Mouse (Mus musculus) lung, embryonic 15.5 days (tissue): ENCODE results near the gene Zfp248. TPM values are rescaled to one million over a fixed set of nuclear protein-coding genes. Genes with fewer than 3 reads are reported as not detected.

Source experiments
- ATAC-seq: fragments of 200-750 bp; cut with Nextera tagmentation; 2 replicates; pipeline ENCODE4 v1.8.0; 2017; ENCODE audit warnings: moderate number of reproducible peaks, borderline replicate concordance; ENCODE audit not compliant: low FRiP score, low TSS enrichment; ENCODE audit errors: extremely low read depth
- H3K27ac ChIP-seq: fragments of 300-500 bp; sonication (generic); 2 replicates; pipeline ENCODE4 v1.5.1; 2015; ENCODE audit warnings: moderate library complexity, mild to moderate bottlenecking, inconsistent platforms
- H3K27me3 ChIP-seq: fragments of 300-500 bp; sonication (generic); 2 replicates; pipeline ENCODE4 v1.6.1; 2015; ENCODE audit warnings: inconsistent platforms
- H3K36me3 ChIP-seq: fragments of 300-500 bp; sonication (generic); 2 replicates; pipeline ENCODE4 v1.6.1; 2015; ENCODE audit warnings: inconsistent platforms
- H3K4me1 ChIP-seq: fragments of 300-500 bp; sonication (generic); 2 replicates; pipeline ENCODE4 v1.6.1; 2015; ENCODE audit warnings: inconsistent platforms
- H3K4me2 ChIP-seq: fragments of 300-500 bp; sonication (generic); 2 replicates; pipeline ENCODE4 v1.6.1; 2015; ENCODE audit warnings: inconsistent platforms, mild to moderate bottlenecking, moderate library complexity
- H3K4me3 ChIP-seq: fragments of 300-500 bp; sonication (generic); 2 replicates; pipeline ENCODE4 v1.5.1; 2015; ENCODE audit warnings: mild to moderate bottlenecking, inconsistent platforms
- H3K9ac ChIP-seq: fragments of 300-500 bp; sonication (generic); 2 replicates; pipeline ENCODE4 v1.6.1; 2015; ENCODE audit warnings: inconsistent platforms
- H3K9me3 ChIP-seq: fragments of 300-500 bp; sonication (generic); 2 replicates; pipeline ENCODE4 v1.6.1; 2016; ENCODE audit warnings: inconsistent platforms
- WGBS: fragments of 180-500 bp; shearing (Covaris S2); methylation state at CpG from one replicate; pipeline ENCODE4 v1.1.7; 2015; 5-methylcytosine and 5-hydroxymethylcytosine counted together
- polyA plus RNA-seq: library from polyadenylated mRNA; unstranded; fragments of >200 nt; fragmentation: Nextera tagmentation; extraction: Ambion mirVana; gene quantifications from 2 replicates; pipeline ENCODE4 v1.2.1, GENCODE M21; 2015

Zfp248 gene
- polyA plus RNA-seq = 6.7 and 7.6 TPM in 2 replicates

DNA sequence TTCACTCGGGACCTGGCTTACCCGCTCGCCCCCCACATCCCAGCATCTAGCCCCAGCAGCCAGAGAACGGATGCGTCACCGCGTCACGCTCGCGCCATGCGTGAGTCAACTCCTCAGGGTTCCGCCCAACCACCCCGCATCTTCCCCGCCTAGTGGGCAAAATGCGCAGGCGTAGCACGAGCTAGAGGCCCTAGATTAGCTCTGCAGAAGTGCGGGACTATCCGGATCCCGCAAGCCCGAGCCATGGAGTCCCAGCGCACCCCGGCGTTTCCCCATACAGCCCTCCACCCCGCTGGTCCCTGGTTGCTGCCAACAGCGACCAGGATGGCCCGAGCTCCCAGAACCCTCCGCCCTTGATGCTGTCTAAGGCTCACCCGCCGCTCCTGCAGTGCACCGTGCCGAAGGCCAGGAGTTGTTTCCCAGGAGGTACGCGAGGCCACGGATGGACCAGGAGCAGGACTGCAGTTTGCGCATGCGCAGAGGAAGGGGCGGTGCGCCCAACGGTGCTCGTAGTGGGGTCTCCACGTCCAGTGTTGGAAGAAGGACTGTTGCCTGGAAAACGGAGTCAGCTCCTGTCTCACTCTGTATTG is at the start of gene Zfp248:
Gene Zfp248, minus strand, starts transcription at position 487 of the 590 bp plus-strand sequence.
- H3K27ac ChIP-seq = peak within 1 kb of the TSS; percentile 96
- WGBS = under 1% methylated on average over 43 of the region's 43 CpGs
- H3K4me2 ChIP-seq = peak within 1 kb of the TSS; percentile 80
- peak within 1 kb of the TSS; percentile 82 for H3K4me3 ChIP-seq
- no peaks in the 10 kb centered on the region for H3K36me3 ChIP-seq
- no peaks in the 10 kb centered on the region for H3K9me3 ChIP-seq
- H3K4me1 ChIP-seq = peaks cover 12% of the 10 kb centered on the region
- ATAC-seq = peak; percentile 94
- no peaks in the 10 kb centered on the region for H3K27me3 ChIP-seq
- peak within 1 kb of the TSS; percentile 83 for H3K9ac ChIP-seq

DNA sequence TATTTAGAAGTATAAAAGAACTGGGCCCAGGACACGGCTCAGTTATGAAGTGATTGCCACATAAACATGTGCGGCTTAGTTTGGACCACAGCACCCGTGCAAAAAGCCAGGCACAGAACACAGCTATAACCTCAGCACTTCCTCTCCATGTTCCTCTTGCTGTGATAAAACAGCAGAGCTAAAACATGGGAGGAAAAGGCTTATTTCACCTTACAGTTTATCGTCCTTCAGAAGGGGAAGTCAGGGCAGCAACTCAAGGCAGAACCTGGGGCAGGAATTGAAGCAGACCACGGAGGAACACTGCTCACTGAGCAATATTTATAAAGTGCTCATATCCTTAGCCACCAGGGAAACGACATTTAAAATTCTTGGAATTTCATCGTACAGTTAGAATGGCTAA is 43.7 kb upstream of the Zfp248 start:
- Histone ChIP-seq H3K4me1 (no peaks in the 10 kb centered on the region), H3K9me3 (no peaks in the 10 kb centered on the region), H3K4me2 (no peak overlapping the region), H3K4me3 (no peak overlapping the region), H3K9ac (no peak overlapping the region), H3K27ac (no peak overlapping the region), H3K27me3 (no peaks in the 10 kb centered on the region), H3K36me3 (peaks cover 16% of the 10 kb centered on the region; the same call in 1 of the 2 replicates)
- 76% methylated on average over 7 of the region's 7 CpGs for WGBS
- no peak for ATAC-seq

DNA sequence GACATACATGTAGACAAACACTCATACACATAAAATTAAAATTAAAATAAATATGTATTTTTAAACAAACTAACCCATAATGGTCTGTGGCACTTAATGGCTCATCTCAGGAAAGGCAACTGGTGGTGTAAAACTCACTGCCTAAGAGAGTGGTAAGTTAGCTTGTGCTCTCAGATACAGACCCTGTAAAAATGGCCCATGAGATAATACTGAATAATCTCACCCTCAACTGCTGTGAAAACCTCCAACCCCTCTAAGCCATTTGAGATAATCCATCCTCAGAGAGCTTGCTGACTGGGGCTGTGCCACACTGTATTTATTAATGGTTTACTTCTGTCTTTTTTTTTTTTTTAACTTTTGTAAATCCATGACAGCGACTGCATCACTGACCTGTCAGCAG is 26.8 kb upstream of the Zfp248 start:
- Histone ChIP-seq H3K4me3 (no peak overlapping the region), H3K9ac (no peak overlapping the region), H3K36me3 (no peaks in the 10 kb centered on the region), H3K4me2 (no peak overlapping the region), H3K27ac (no peak overlapping the region), H3K4me1 (peaks cover 4% of the 10 kb centered on the region), H3K9me3 (no peaks in the 10 kb centered on the region), H3K27me3 (no peaks in the 10 kb centered on the region)
- no peak for ATAC-seq
- 79% methylated on average over 1 of the region's 1 CpGs for WGBS

DNA sequence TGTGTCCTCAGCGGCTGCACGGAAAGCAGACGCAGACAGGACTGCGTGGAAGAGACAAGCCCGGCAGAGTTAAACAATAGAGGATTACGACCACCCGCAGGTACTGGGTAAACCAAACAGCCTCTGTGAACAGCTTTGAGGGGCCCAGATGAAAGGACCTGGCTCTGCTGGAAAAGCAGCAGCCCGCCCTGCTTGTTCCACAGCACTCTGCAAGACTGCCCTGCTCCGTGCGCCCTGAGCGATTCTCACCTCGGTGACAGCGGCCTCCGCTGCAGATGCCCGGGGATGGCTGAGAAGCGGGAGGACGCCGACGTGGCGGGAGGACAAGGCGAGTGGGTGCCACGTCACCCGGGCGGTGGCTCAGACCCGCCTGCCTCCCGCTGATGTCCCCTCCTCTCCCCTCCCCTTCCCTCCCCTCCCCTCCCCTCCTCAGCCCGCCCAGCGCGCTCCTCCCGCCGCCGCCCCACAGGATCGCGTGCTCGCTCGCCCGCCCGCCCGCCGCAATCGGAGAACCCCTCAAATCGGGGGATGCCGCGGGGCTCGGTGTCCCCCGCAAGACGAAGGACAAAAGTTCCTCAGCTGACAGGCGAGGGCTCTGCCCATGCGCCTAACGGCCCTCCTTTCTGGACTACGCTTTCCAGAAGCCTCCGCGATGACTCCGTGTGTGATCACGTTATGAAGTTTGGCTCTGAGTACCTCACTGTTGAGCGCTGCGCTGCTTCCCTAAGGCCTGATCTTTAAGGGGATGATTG is 23.8 kb upstream of the Zfp248 start, which contains the start of gene Zfp9:
Gene Zfp9, minus strand, starts transcription at position 364 of the 752 bp plus-strand sequence.
- peak; percentile 91 for ATAC-seq
- Histone ChIP-seq H3K9ac (peak within 1 kb of the TSS; percentile 65), H3K27ac (peak within 1 kb of the TSS; percentile 88), H3K9me3 (no peaks in the 10 kb centered on the region), H3K4me2 (peak within 1 kb of the TSS; percentile 82), H3K27me3 (no peaks in the 10 kb centered on the region), H3K4me3 (peak within 1 kb of the TSS; percentile 68), H3K36me3 (peaks cover 18% of the 10 kb centered on the region), H3K4me1 (peaks cover 10% of the 10 kb centered on the region)
- WGBS = 0% methylated on average over 41 of the region's 57 CpGs

DNA sequence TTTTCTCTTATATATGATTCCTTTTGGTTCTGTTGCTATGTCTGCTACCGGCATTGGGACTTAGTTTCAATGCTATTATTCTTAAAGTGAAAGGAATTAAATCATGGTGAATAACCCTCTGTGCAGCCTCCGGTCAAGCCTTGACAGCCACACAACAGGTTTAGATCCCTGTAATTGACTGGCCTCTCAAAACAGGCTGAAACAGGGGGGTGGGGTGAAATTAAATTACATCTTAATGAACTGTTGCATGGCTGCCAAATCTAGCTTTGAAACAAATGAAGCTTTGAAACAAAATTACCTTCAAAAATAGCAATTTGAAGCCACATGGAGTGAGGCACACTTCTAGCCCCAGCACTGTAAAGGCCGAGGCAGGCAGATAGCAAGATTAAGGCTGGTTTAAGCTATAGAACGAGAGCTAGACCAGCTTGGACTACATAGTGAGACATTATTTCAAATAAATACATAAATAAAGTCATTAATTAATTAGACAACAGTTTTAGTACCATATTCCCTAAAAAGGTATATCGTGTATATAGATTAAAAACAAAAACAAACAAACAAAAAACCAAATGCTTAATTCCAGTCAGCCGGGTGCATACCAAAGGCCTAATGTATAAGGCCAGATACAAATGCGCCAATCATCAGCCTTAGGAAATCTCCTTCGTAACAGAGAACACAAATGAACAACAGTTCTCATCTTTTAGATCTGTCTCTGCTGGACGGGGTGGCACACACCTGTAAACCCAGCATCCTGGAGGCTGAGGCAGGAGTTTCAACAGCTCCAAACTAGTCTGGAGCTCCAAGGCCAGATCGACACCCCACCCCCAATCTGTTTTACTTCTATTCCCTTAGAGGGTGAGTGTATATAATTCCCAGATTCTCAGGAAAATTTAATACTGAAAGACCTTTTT is 22.8 kb upstream of the Zfp248 start:
- H3K4me3 ChIP-seq = peak overlapping the region; percentile 68
- H3K27me3 ChIP-seq = no peaks in the 10 kb centered on the region
- peaks cover 10% of the 10 kb centered on the region for H3K4me1 ChIP-seq
- peak overlapping the region; percentile 65 for H3K9ac ChIP-seq
- no peaks in the 10 kb centered on the region for H3K9me3 ChIP-seq
- ATAC-seq = peak; percentile 34; the same call in 1 of the 2 replicates
- peaks cover 18% of the 10 kb centered on the region for H3K36me3 ChIP-seq
- H3K4me2 ChIP-seq = peak overlapping the region; percentile 82
- H3K27ac ChIP-seq = peak overlapping the region; percentile 88
- 23% methylated on average over 10 of the region's 10 CpGs for WGBS

DNA sequence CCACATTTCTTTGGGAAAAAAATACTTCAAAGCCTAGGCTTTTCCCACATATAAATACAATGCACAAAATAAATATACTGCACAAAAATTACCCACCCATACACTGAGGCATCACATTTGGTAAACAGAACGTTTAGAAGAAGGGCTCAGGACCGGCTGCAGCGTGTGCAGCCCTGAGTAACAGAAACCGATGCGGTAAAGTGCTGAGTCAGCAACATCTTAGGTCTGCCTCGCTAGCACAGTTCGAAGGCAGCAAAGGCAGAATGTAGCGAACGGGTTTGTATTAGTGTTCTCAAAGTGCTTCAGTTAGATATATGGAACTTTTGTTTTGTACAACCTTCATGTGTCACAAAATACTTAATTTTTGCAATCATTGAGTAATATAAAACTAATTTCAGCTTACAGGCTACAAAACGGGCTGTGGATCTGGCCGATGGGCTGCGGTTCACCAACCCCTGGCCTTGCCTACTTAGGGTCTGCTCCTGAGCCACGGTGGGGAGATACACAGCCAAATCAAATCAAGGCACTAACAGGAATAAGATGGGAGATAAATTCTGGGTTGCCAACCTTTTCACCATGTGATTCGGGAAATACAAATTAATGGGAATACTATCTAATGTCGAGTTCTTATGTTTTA is 6.9 kb upstream of the Zfp248 start:
- Histone ChIP-seq H3K4me1 (no peaks in the 10 kb centered on the region), H3K27me3 (no peaks in the 10 kb centered on the region), H3K27ac (no peak overlapping the region), H3K4me2 (no peak overlapping the region), H3K36me3 (peaks cover 41% of the 10 kb centered on the region), H3K9me3 (no peaks in the 10 kb centered on the region), H3K4me3 (no peak overlapping the region), H3K9ac (no peak overlapping the region)
- 82% methylated on average over 15 of the region's 15 CpGs for WGBS
- ATAC-seq = no peak

DNA sequence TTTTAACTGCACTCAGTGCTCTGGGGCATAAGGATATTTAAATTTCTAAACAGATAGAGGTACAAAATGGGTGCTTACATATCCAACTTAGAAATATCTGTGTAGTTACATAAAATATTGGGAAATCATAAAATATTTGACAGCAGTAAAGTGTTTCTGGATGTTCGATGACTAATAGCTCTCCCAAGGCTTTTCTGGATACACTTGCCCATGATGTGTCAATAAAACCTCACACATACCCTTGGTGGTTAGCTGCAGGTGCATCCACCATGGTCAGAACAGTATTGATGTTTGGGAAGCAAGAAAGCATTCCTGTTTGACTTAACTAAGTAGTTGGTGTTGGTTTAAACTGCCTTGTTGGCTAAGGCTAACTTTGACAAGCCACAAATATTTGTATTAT is 2.4 kb upstream of the Zfp248 start:
- Histone ChIP-seq H3K27ac (no peak overlapping the region), H3K4me1 (peaks cover 12% of the 10 kb centered on the region), H3K9ac (no peak overlapping the region), H3K9me3 (no peaks in the 10 kb centered on the region), H3K27me3 (no peaks in the 10 kb centered on the region), H3K4me3 (no peak overlapping the region), H3K4me2 (no peak overlapping the region), H3K36me3 (peaks cover 11% of the 10 kb centered on the region; the same call in 1 of the 2 replicates)
- ATAC-seq = no peak
- 91% methylated on average over 1 of the region's 1 CpGs for WGBS

DNA sequence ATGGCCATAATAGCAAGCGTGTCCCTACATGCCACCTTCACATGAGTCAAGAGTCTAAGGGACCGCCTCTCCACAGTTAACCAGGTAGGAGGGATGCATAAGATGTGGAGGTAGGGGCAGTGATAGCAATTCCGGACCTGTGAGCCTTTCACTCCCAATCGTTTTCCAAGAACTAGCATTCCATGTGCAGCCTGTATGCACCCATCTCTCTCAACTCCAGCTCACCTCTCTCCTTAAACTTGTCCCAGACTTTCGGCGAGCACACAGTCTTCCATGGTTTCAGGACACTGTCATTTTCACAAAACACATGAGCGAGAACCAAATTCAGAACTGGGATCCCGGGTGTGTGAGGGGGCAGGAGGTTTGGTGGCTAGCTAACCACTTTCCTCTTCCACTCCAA is 876 bp downstream of the Zfp248 start:
- Histone ChIP-seq H3K36me3 (no peaks in the 10 kb centered on the region), H3K4me1 (peaks cover 12% of the 10 kb centered on the region), H3K9ac (peak overlapping the region; percentile 83), H3K9me3 (no peaks in the 10 kb centered on the region), H3K27me3 (no peaks in the 10 kb centered on the region), H3K4me3 (peak overlapping the region; percentile 82), H3K4me2 (peak overlapping the region; percentile 80), H3K27ac (0 out of 2 replicates have a peak overlapping the region, but pooled peaks have one; percentile 96)
- no peak for ATAC-seq
- WGBS = 23% methylated on average over 8 of the region's 8 CpGs

DNA sequence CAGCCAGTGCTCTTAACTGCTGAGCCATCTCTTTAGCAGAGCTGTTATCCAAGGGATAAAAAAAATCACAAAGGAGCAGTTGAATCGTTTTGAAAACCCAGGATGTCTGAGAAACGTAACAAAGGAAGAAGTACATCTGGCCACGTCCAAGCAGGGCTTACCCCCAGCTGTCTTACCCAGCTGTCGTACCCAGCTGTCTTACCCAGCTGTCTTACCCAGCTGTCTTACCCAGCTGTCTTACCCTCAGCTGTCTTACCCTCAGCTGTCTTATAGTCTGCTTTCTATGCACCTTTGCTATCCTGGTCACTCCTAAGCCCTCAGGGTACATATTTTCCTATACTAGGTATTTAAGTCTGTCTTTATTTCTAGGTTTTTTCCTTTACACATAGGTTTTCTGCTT is 23.8 kb downstream of the Zfp248 start:
- H3K9ac ChIP-seq = no peak overlapping the region
- H3K4me2 ChIP-seq = no peak overlapping the region
- peaks cover 44% of the 10 kb centered on the region for H3K36me3 ChIP-seq
- no peak overlapping the region for H3K4me3 ChIP-seq
- ATAC-seq = no peak
- H3K27me3 ChIP-seq = no peaks in the 10 kb centered on the region
- 75% methylated on average over 4 of the region's 4 CpGs for WGBS
- no peaks in the 10 kb centered on the region; the same call in 1 of the 2 replicates for H3K9me3 ChIP-seq
- H3K27ac ChIP-seq = no peak overlapping the region
- H3K4me1 ChIP-seq = no peaks in the 10 kb centered on the region

DNA sequence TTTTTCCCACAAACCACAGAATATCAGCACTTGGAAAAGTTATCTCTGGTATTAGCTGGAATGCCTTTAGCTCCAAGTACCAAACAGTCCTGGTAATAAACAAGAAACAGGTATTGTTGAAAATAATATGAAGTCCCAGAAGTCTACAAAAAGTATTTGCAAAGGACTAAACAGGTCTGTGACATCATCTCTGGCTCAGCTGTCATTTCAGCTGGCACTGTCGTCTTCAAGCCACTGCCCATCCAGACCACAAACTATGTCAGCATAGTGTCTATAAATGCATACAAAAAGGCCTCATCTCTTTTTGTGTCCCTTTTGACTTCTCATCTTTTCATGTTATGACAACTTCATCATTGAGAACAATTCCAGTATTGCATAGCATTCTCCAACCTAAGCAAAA is 28.7 kb downstream of the Zfp248 start:
- Histone ChIP-seq H3K27me3 (no peaks in the 10 kb centered on the region), H3K4me2 (no peak overlapping the region), H3K27ac (no peak overlapping the region), H3K4me3 (no peak overlapping the region), H3K36me3 (peaks cover 38% of the 10 kb centered on the region), H3K9ac (no peak overlapping the region), H3K9me3 (no peaks in the 10 kb centered on the region; the same call in 1 of the 2 replicates), H3K4me1 (no peaks in the 10 kb centered on the region)
- no peak for ATAC-seq
- WGBS = 76% methylated on average over 1 of the region's 1 CpGs
